Mouse (Mus musculus): Measurements from ENCODE around the gene Khnyn.

The Khnyn gene

DNA sequence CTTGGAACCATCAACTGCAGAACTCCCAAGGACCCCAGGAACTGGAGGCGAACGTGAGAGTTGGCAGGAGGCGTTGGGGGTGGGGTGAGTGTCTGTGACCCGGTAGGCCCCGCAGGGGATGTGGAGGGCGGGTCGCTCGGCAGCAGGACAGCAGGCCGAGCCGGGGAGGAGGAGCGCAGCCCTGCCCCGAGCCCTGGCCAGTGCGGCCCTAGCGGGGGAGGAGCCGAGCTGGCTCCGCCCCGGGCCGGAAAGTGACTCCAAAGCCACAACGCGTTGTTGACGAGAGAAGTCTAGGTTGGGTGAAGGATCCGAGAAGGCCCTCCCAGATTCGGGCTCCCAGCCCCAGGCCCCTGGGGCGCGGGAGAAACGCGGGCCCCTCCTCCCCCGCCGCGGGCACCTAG, at the start of gene Khnyn:
Khnyn (plus strand) TSS at position 235 of the 401 bp plus-strand sequence.
- peak; percentile 90 for DNase-seq (ENCODE audit: low read depth, low spot score)

DNA sequence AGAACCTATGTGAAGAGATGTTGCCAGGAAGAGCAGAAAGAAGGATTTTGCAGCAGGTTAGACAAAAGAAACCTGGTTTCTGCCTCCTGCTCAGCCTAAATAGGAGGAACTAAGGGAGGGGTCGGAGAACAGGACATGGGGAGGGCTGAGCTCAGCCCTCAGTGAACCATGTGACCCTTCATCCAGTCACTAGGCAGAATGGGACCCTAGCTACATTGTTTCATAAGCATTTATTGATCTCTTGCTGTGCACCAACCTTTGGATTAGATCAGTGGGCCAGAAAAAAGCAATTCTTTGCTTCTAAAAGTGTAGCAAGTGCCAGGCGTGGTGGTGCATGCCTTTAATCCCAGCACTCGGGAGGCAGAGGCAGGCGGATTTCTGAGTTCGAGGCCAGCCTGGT, 46.4 kb upstream of the Khnyn start:
- no peak for DNase-seq (ENCODE audit: low read depth, low spot score)

DNA sequence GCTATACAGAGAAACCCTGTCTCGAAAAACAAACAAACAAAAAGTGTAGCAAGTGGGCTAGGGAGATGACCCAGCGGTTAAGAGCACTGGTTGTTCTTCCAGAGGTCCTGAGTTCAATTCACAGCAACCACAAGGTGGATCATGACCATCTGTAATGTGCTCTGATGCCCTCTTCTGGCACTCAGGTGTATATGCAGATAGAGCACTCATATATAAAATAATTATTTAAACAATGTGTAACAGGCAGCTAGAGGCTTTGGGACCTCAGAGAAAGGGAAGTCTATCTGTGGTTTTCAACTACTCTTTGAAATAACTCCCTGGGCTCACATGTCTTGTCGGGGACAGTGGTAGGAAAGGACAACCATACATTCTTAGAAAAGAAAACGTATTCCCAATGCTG, 46.0 kb upstream of the Khnyn start:
- no peak for DNase-seq (ENCODE audit: low read depth, low spot score)

DNA sequence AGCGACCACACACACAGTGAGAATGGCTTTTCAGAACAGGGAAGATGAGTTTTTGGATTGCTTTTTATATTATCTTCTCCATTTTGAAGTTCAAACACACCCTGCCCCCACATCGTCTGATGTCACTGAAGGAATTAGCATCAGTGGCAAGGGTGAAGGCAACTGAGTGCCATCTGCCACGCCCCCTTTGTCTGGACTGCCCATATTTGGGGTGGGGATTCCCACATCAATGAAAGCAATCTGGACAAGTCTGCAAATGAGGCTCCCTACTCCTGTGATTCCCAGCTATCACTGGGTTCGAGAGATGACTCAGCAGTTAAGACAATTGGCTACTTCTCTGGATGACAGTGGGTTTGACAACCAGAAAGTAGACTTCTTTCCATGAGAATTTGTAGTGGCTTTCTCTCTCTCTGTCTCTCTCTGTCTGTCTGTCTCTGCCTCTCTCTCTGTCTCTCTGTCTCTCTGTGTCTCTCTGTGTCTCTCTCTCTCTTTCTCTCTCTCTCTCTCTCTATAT, 43.8 kb upstream of the Khnyn start:
- no peak for DNase-seq (ENCODE audit: low read depth, low spot score)

DNA sequence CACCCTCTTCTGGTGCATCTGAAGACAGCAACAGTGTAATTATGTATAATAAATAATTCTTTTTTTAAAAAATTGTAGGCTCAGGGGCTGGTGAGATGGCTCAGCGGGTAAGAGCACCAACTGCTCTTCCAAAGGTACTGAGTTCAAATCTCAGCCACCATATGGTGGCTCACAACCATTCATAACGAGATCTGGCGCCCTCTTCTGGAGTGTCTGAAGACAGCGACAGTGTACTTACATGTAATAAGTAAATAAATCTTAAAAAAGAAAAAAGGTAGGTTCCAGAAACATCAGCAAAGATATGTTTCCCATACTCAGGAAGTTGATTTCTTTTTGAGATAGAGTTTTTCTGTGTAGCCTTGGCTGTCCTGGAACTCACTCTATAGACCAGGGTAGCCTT, 42.0 kb upstream of the Khnyn start:
- no peak for DNase-seq (ENCODE audit: low read depth, low spot score)

DNA sequence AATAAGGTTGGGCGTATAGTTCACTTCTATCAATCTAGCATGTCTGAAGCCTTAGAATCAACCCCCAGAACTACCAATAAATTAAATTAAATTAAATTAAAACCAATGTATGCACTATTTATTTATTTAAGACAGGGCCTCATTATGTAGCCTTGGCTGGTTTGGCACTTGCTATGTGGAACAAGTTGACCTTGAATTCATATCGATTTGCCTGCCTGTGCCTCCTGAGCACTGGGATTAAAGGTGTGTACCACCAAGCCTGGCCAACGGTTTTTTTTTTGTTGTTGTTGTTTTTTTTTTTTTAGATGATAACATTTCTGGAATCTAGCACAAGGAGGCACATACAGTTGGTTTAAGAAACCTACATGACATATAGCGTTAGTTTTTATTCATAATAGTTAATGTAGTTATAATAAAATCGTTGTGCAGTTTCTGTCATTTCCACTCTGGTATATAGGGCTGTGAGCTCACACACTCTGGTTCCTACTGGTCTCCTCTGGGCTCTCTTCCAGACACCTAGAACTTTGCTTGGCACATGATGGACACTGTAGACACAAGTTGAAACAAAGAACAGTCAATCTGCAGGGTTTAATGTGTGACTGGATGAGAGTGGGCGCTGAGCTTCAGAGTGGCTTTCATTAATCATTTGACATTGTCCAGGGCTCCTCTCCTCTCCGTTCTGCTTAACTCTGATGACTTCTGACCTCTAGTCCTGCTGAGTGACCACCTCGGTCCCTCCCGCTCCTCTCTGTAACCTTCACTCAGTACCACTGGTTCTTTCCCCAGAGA, 39.0 kb upstream of the Khnyn start:
- no peak for DNase-seq (ENCODE audit: low read depth, low spot score)

DNA sequence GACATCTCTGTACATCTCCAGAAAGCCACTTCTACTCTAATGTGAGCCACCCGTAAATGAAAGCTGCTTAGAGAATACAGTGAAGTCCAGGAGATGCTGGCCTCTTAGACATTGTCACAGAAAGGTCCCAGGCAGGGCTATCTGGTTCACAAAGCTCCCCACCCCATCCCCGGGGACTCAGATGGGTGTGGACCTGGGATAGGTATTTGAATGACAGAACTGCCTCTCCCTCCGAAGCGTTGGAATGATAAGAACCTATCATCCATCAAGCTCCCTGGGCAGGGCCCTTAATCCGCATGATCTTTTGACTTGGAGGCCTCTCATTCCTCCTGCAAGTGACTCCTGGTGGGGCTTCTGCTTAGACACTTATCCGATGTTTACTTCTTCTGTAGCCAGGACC, 33.9 kb upstream of the Khnyn start:
- DNase-seq (ENCODE audit: low read depth, low spot score) = no peak

DNA sequence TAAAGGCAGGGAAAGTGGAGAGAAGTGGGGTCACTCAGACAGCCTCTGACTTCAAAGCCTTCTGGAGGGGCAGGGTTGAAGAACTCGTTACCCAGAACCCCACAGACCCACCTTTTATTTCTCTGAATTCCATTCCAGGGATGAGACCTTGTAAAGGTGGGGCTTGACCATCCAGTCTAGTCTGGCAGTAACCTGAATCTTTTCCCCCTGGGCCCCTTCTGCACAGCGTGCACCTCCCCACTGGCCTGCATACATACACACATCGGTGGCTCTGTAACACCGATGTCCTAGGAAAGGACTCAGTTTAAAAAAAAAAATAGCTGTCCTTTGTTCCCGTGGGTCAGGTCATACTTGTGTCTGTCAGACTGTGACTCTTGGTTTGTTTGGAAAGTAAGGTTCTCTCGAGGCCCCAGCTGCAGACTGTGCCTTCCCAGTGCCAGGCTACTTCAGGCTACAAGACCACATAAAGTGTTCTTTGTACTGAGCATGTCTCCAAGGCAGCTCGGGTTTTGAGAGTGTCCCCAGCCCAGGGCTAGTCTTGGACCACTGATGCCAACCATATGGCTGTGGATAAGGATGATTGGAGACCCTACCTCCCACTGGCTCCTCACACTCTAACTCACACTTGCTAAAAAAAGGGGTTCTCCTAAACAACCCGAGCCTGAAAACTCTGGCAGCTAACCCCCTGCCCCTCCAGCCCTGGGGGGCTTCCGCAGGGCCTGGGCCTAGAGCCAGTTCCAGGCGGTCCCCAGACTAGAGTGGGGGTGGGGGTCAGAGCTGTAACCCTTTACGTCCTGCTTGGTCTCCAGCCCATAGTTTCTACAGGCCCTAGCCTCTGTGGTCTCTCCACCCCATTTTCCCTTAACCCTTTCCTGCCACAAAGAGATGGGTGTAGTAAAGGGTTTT, 31.8 kb upstream of the Khnyn start:
- no peak for DNase-seq (ENCODE audit: low read depth, low spot score)

DNA sequence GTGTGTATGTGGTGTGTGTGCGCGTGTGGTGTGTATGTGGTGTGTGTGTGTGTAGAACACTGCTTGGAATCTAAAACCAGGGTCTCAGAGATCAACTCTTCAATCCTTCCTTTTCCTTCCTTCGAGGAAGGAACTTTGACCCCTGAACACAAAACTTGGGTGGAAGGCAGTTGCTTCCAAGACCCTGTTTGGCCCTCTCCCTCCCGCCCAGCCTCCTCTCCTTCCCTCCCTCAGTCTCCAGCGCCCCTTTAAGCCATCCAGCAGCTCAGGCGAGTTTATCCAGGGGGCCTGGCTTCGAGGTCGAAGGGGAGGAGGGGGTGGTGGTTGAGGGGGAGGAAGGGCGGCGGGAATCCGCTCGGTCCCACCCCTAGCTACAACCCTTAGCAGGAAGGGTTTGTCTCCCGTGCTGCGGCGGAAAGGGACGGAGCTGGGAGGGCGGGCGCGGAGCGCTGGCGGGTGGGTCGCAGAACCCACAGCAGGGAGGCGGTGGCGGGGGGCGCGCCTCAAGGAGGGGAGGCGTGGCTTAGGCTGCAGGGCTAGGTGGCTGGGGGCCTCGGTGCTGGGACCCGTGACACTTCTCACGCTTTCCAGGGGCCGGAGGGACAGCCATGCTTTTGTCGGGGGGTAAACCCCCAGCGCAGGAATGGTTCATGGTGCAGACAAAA, 31.0 kb upstream of the Khnyn start, which contains the start of gene Nynrin:
Nynrin (plus strand) TSS at position 390 of the 665 bp plus-strand sequence.
- DNase-seq (ENCODE audit: low read depth, low spot score) = peak; percentile 42

DNA sequence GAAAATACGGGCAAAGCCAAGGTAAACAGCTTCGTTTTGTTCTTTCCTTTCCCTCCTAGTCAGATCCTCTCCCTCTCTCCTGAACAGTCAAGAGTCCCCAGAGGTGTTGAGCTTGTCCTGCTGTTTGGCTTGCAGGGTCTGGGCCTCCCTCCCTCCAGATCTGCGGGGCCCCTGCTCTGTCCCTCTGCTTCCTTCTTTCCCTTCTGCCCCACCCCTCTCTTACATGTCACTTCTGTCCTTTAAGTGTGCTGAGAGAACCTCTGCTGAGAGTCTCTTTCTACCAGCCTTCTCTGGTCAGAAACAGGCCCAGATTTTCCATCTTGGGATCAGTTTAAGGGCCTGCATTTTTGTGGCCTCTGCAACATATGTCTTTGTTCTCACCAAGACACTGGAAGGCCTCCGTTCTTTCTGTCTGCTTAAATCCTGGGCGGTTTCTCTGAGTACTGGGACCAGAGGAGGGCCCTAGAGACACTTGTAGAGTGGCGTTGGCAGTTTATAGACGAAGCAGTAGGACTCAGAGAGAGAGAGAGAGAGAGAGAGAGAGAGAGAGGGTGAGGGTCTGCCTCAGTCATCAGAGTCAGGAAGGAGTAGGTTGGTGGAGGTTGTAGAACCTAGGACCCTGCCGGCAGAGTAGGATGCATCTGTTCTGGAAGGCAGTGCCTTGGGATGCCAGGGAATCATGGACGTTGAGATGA, 30.2 kb upstream of the Khnyn start:
- DNase-seq (ENCODE audit: low read depth, low spot score) = no peak

DNA sequence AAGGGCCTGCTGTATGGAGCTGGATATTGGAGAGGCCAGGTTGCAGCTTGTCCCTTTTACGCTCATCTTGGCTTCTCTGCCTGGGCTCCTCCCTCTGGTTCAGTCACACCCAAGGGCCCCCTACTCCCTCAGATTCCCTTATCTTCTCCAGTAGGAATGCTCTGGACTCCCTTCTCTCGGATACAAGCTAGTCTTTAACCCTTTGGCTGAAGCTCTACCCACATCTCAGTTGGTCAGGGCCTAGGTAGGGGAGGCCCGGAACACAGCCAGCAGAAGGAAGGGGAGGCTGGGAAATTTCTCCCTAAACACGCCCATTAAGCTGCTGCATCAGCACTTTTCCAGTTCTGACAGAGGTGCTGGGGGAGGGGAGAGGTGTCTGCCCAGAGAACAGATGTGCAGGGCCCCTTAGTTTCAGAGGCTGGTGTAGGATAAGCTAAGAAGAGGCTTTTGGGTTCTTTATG, 29.6 kb upstream of the Khnyn start:
- DNase-seq (ENCODE audit: low read depth, low spot score) = no peak

DNA sequence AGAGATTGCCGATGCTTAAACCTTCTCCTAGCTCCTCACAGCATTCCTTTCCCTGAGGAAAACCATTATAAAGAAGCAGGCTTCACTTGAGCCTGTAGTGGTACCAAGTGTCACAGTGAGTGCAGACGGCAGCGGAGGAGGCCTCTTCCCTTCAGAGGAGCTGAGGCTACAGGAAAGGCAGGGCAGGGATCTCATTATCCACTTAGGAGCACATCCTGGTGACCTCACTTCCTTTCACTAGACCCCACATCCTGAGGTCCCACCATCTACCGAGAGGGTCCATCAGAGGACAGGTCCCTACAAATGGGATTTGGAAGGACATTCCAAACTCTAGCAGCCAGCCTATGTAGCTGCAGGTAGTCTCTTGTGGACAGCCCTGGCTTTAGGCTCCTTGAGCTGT, 27.2 kb upstream of the Khnyn start:
- DNase-seq (ENCODE audit: low read depth, low spot score) = no peak

DNA sequence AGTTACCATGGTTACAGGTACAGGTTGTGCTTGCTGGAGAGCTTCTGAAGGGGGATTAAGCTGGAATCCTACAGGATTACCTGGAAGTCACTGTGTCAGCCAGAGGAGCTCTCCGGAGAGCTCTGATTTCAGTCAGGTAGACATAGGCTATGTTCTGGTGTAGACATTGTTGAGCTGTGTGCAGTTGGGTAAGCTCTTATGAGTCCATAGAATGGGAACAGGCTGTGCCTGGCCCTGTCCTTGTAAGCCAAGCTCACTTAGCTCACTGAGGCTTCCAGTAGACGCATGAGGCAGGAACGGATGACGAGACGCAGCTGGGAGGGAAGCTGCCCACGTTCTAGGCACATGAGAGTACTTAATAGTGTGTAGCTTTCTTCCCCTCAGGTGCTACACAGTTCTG, 22.6 kb upstream of the Khnyn start:
- no peak for DNase-seq (ENCODE audit: low read depth, low spot score)

DNA sequence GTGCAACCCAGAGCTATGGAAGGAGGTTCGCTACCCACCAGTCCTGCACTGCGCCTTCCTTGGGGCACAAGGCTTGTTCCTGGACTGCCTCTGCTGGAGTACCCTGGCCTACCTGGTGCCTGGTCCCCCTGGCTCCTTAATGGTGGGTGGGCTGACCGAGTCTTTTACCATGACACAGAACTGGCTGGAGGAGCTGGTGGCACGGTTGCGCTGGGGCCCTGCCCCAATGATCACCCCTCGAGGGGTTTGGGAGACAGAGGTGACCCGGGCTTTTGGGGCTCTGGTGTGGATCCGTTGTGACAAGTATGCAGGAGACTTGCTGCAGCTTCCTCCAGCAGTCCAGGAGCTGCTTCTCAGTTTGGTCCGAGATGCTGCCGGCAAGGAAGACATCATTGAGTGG, 21.8 kb upstream of the Khnyn start:
- no peak for DNase-seq (ENCODE audit: low read depth, low spot score)

DNA sequence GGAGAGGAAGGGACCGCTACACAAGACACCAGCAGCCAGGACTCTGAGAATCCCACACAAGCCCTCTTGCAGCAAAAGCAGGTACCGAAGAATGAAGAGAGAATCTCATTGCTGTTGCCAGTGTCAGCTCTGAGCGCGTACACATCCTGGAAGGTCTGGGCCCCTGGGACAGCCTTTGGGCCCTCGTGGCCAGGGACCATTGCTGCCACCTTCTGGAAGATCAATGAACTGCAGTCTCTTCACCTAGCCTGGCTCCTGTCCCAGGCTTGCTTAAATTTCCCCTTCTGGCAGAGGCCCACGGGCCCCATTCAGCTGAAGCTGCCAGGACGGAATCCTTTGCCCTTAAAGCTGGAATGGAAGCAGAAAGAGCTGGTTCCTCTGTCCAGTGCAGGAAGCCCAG, 21.0 kb upstream of the Khnyn start:
- DNase-seq (ENCODE audit: low read depth, low spot score) = peak; percentile 76

DNA sequence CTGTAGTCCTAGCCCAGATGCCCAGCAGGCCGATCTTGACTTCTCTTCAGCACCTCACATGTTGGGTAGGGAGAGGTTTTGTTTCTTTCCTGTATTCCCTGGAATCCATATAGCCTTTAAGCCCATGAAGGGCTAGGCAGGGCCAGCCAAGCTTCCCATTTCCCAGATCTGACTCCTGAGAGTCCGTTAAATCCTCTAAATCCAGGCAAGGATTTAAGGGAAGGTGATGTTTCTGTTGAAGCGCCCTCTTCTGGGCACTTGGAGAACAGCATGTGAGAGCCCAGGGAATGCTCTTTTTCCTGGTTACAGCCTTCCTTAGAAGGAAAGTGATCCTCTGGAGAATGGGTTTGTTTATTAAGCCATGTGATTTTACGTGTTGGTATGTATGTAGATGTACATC, 17.8 kb upstream of the Khnyn start:
- no peak for DNase-seq (ENCODE audit: low read depth, low spot score)

DNA sequence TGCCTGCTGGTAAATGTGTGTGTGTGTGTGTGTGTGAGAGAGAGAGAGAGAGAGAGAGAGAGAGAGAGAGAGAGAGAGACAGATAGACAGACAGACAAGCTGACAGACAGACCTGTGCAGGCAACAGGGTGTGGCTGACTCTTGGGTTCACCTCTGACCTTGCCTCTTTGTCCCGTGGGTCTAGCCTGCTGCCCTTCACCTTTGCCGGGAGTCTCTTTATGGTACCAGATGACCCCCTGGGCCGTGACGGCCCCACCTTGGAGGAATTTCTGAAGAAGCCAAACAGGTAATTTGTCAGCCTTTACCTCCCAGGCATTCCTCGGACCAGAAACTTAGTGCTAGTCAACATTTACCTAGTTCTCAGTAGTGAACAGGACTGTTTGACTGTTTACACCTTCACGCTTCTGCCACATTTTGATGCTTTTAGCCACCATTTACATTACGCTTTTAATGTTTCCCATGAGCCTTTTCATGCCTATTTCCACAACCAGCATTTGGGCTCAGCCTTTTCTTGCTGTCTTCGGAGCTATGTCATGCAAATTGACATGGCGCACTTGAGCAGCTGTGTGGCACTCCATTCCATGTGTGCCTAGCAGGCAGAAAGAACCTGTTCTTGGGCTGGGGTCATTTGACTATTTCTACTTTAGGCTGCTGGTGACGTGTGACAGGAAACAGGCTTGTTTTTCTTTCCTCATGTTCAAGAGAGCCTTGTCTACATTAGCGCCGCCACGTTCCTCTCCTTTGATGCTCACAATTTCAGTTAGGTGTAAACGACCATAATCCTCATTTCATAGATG, 16.3 kb upstream of the Khnyn start:
- no peak for DNase-seq (ENCODE audit: low read depth, low spot score)

DNA sequence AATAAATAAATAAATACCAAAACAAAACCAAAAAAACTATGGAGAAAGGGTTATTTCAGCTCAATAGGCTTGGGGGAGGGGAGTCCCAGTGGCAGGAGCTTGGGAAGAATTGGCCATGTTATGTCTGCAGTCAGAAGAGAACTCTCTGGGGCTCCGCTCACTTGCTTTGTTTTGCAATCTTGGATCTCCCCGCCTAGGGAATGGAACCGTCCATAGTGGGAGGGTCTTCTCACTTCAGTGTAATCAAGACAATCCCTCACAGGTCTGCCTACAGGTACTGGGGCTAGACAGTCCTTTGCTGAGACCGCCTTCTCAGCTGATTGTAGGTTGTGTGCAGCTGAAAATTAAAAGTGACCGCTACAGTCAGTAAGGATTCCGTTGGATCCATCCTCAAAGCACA, 15.2 kb upstream of the Khnyn start:
- DNase-seq (ENCODE audit: low read depth, low spot score) = no peak

DNA sequence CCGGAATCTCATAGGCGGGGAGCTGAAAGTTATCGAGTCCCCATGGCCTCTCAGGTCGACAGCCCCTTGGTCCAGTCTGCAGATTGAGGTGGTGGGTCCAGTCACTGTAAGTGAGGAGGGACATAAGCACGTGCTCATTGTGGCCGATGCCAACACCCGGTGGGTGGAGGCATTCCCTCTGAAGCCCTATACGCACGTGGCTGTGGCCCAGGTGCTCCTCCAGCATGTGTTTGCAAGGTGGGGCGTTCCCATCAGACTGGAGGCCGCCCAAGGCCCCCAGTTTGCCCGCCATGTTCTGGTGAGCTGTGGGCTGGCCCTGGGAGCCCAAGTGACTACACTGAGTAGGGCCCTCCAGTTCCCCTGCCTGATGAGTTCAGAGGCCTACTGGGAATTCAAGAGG, 12.7 kb upstream of the Khnyn start:
- no peak for DNase-seq (ENCODE audit: low read depth, low spot score)

DNA sequence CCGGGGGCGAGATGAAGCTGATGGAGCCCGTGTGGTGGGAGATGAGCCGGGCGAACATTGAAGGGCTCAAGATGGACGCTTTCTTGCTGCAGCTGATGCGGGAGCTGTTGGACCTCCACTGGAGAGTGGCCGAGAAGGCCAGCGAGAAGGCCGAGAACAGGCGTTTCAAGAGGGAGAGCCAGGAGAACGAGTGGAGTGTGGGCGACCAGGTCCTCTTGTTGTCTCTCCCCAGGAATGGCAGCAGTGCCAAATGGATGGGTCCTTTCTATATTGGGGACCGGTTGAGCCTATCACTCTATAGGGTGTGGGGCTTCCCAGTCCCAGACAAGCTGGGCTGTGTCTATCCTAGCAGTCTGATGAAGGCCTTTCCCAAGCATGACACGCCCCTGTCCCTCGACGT, 12.2 kb upstream of the Khnyn start:
- no peak for DNase-seq (ENCODE audit: low read depth, low spot score)
